Mouse (Mus musculus): ENCODE results near the gene Tmem44.

Gene Tmem44

DNA sequence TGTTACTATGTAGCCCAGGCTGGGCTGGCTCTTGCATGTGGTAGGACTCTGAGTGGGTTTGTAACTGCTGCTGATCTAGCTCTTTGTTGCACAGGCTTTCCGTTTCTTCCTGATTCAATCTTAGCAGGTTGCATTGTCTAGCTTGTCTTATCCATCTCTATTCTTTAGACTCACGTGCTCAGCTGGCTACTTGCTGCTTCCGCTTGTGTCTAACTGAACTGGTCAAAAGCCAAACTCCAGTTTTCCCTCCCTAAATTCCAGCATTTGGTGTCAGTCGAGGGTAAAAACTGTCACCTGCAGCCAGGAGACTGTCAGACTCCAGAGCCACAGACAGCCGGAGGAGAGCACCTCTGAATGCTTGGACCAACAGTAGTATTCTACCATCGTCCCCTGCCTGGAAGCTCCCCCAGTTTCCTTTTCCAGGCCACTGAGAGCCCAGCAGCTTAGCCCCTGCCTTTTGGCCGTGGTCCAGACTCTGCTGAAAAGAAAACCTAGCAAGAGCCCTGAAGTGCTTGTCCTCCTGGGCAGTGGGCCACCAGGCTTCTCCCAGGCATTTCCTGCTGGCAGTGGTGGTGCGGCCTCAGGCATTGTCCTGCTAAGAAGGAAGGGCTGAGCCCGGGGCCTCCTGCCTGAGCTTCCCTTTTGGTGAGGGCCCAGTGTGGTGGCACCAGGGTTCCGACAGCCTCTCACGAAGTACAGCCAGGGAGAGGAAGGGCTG is 2.1 kb upstream of the Tmem44 start:
- no peak for DNase-seq (ENCODE audit: low spot score)

DNA sequence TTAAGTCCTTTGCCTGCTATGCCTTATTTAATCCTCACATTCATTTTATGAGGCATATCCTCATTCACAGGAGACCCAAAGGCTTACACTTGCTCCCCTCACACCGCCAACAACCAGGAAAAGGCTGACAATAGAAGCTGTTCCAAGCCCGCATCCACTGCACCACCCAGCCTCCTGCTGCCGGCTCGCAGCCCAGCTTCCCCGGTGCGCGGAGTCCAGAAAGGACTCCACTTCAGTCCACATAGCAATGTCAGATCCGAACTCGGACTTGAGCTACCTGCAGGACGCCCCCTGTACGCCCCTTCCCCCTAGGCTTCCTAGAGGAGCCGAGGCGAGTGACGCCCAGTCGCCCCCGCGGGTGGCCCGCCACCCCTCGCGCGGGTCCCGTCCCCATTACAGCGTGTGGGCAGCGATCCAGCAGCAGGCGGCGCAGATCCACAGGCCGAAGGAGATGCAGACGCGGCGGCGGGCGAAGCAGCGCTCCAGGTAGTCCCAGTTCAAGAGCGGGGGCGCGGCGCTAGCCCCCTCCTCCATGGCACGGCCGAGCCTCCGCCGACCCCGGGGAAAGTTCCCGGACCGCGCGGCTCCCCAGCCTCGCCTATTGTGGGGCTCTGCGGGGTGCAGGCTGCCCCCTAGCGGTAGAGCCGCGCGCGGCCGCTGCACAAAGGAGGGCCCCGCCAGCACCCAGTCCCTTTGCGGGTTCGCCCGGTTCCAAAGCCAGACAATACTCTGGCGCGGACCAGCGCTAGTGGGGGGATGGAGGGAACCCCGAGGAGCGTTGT is 485 bp downstream of the Tmem44 start:
- DNase-seq (ENCODE audit: low spot score) = peak; percentile 82

DNA sequence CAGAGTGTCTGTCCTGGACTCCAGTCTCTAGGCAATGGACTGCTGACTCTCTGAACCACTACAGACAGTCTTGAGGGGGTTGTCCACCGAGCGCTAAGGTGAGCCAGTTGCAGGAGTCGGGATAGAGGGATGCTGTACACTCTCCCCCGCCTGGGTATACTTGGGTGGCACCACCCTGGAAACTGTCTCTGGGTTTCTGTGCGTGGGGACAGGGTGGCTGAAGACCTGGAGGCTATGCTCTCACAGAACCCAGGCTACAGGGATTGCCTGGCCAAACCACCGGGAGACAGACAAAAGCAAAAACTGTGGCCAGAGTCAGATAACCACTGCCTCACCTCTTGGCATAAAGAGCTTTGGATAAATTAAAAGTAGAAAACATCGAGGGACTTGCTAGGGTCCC is 1.1 kb downstream of the Tmem44 start:
- DNase-seq (ENCODE audit: low spot score) = no peak

DNA sequence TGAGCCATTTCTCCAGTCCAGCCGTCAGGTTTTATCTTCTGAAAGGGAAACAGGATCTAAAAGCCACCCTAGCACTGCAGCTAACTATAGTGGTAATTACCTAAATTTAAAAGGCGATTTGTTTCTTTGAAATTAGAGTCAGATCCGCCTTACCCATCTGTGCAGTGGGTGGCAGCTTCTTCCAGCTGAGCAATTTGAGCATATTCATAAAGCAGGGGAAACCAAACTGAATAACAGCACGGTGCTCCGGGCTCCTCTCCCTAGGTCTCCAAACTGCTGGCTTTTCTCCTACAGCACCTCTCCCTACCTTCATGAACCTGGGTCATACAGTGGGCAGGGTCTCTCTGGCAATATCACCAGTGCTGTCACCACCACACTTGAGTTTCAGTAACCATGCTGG is 2.4 kb downstream of the Tmem44 start:
- no peak for DNase-seq (ENCODE audit: low spot score)

DNA sequence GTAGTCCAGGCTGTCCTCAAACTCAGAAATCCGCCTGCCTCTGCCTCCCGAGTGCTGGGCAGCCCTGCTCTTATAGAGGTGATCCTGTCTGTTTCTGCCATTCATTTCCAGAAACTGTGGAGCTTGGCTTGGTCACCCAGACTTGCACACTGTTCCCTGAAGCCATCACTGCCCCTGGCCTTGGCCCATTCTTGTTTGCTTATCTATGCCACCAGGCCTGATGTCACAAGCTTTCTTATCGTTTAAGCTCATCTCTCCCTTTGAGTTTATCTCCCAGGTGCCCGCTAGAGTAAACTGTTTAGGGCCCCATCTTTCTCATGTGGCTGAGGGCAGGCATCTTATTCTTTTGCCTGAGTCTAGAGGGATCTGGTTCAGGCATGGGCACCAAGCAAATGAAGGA is 5.9 kb downstream of the Tmem44 start:
- DNase-seq (ENCODE audit: low spot score) = no peak

DNA sequence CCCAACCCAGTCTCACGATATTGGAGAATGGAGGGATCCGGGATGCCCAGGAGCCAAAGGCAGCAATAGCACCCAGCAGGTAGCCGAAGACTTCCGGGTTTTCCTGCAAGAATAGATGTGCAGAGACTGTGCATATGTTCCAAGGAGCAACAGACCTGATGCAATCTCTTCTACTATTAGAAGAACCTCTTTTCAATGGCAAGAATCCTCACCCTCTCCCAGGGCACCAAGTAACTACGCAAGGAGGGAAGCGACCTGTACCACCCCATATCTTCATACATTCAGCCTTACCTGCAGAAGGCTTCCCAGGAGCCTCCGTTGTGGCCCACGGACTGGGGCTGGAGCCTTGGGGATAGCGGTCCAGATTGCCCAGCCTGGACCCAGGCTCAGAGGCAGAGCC is 7.3 kb downstream of the Tmem44 start:
- DNase-seq (ENCODE audit: low spot score) = no peak

DNA sequence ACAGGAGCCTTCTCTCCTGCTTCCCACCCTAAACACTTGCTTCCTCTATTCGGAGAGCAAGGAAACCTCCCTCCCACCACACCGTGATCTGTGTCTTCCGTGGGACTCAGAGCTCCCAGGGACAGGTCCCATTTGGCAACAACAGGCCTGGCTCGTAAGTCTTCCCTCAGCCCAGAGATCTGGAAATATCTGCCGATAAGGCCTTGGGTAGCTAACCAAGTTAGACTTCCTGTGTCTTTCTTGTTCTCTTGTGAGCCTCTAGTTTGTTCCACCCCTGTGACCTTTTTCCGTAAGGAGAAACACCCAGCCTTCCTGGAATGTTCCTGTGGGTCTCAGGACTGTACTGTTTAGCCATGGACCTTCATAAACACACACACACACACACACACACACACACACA is 7.8 kb downstream of the Tmem44 start:
- no peak for DNase-seq (ENCODE audit: low spot score)

DNA sequence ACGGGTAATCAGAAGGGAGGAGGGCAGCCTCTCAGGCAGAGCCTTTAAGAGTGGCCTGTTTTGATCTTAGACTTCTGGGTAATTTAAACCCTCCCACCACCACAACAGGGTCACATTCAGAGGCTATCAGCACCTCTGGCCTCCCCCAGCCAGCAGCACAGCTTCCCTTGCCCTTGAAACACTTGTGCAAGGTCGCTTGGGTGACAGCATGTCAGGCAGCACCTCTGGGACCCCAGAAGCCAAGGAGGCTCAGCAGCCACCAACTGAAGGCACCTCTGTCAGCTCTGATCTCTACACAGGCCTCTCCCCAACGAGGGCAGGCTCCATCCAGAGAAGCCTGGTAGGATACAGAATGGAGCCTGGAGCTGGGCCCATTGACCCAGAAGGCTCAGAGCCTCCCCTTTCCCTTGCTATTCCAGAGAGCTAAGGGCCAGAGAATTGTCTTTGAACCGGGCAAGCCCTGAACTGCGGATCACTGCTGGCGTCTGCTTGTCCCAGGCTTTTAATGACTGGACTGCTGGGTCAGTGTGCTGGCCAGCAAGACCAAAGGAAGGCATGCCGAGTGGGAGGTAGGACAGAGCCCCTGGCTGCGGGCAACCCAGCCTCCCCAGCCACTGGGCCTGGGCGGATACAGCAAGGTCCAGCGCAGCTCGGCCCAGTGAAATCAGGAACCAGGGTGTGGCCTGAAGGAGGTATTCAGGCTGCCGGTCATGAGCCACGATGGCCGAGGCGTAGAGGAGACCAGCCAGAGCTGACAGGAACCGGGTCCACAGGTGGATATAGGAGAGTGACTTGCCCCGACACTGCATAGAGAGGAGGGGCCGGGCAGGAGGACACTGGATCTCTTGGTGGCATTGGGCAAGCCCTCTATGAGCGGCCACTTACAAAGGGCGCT is 10.3 kb downstream of the Tmem44 start:
- DNase-seq (ENCODE audit: low spot score) = no peak

DNA sequence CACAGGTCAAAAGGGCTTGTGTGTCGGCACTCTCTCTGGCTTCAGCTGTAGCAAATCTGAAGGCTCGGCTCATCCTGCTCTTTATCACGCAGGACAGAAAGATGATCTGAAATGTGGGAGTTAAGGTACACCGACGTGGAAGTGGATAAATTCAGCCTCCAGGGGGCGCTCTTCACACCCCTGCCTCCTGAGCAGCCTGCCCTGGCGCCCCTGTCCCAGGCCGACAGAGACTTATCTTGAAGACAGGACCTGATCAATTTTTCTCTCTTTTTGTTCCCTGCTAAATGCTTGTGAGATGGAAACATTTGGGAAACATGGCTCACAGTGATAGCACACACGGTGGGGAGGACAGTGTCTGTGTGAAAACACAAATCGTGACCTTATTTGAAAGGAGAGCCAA is 11.2 kb downstream of the Tmem44 start:
- peak; percentile 78 for DNase-seq (ENCODE audit: low spot score)

DNA sequence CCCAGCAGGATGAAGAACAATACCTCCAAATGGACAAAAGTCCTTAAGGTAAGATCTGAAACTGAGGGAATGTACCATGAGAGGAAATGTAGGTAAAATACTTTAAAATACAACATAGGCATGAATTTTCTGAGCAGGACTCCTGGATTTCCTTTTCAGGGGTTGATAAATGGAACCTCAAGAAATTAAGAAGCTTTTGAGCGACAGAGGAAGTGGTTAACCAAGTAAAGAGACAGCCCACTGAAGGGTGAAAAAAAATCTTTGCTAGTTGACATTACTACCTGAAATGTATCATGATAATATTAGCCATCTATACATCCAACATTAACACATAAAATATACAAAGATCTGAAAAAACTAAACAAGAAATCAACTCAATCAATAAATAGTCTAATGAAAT is 15.6 kb downstream of the Tmem44 start:
- no peak for DNase-seq (ENCODE audit: low spot score)

DNA sequence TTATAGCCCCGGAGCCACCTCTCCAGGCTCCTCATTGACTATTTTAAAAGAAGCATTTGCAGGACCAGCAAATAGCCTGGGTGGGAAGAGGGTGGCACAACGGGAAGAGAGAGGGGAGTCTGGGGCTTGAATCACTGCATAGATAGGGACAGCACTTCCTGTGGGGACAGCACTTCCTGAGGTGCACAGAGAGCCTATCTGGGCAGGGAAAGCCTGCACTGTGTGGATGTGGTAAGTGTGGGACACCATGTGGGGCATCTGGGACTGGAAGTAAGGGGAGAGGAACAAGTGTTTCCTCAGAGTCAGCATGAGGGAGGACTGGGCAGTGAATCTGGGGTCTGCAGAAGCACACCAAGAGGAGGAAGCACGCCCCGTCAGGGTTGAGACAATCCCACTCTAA is 17.1 kb downstream of the Tmem44 start:
- DNase-seq (ENCODE audit: low spot score) = no peak

DNA sequence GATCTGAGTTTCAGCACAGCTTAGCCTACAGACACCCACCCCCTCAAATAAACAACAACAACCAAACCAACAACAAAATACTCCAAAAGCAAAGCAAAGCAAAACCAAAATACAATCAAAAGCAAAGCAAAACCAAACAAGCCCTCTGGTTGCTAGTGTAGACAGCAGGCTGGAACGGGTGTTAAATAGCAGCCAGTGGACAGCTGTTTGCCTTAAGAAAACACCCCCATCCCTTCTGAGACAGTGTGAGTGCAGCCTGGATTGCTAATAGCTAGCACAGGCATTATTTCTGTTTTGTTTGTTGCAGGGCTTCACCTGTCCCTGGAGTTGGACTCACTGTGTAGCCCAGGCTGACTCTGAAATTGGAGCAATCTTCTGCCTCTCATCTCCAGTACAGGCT is 17.7 kb downstream of the Tmem44 start:
- DNase-seq (ENCODE audit: low spot score) = no peak

DNA sequence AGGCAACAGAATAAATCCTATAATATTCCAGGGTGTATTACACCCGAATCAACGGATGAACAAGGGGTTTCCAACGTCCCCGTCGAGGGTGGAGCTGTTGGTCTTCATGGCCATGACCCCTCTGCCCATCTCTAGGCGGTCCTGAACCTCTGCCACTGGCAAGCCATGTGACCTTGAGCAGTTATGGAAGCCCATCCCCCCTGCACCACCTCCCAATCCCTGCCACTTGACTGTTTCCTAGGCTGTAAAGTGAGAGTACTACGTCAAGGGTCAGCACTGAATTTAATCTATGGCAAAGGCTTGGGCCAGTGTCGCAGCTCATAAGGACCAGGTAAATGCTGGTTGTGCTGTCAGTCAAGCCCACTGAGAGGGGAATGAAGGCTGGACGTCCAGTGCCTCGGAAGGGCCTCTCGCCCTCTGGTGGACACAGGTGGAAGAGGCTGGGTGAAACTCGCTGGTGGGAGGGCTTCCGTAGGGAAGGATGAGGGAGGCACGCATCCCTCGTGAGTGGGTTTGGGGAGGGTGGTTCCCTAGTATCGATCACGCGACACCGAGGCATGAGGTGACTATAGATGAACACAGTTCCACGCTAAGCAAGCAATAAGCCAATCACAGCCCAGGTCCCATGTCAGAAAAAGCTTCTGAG is 18.8 kb downstream of the Tmem44 start:
- peak; percentile 74 for DNase-seq (ENCODE audit: low spot score)

DNA sequence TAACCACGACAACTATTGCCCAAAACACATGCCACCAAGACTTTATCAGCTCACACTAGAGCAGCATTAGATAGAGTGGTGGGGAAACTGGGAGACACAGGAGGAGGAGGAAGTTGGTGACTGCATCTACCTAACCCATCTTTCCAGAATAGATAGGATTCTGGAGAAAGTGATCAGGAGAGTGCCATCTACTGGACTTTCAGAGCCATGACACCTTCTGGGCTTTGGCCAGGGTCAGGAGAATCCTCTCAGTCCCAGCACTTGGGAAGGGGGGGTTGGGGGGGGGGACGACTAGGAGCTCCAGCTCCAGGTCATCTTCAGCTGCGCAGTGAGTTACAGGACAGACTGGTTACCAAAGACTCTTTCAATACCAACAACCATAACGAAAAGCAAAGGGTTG is 19.8 kb downstream of the Tmem44 start:
- DNase-seq (ENCODE audit: low spot score) = peak; percentile 65

DNA sequence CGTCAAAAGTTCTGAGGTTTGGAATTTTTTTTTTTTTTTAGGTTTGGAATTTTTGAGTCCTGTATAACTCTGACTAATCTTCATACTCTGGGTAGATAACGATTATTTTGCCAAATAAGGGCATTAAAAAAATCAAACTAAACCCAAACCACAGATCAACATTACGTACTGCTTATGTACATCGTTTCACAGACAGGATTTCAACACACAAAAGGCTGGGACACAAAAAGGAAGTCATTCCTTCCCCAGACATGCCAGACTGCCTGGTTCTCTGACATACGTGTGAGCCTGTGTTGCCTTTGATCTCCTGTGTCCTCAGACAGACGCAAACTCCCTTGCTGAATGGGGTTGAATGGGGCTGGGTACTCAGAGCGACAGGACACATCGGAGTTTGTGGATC is 22.3 kb downstream of the Tmem44 start:
- DNase-seq (ENCODE audit: low spot score) = no peak

DNA sequence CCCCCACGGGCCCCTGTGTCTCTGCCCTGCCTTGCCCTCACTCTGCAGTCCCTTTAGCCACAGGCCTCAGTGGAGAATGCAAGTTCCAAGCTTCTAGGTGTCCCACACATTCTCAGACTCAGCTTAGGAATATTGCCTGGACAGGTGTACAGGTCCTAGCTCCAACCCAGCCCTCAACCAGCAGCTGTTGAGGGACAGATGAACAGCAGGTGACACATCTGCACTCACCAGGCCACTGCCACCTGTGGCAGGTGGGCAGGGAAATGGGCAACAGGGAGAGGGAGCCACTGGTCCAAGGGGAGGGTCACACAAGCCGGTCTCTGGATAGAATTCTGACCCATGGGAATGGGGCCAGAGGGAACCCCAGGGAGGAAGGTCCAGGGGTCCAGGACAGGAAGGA is 22.8 kb downstream of the Tmem44 start:
- no peak for DNase-seq (ENCODE audit: low spot score)

DNA sequence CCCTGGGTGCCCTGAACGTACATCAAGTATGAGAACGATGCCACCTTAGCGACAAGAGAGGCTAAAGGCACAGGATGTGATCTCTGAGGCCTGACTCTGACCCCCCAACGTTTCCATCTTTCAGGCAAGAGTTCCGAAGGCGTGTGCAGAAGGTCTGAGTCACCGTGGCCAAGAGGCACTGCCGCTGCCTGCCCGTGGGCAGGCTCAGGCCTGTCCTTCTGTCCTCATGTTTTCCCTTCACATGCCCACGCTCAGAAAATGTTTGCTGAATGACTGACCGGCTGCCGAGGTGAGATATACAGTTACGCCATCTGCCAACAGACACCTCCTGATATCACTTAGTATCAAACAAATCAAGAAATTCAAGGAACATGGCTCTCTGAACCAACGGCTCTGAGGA is 24.9 kb downstream of the Tmem44 start:
- no peak for DNase-seq (ENCODE audit: low spot score)

DNA sequence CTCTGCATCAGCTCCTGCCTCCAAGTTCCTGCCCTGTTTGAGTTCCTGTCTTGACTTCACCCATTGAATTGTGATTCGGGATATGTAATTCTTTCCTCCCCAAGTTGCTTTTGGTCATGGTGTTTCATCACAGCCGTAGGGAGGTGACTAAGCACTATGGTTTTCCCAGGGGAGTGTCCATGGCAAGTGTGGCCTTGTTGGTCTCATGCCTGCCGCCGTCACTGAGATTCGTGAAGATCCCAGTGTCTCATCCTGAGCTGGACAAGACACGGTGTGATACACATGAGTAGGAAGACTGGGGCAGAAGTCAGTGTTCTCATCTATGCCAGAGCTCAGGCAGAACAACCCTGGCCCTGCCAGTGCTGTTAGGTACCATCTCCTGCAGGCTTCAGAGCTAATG is 26.2 kb downstream of the Tmem44 start:
- no peak for DNase-seq (ENCODE audit: low spot score)

DNA sequence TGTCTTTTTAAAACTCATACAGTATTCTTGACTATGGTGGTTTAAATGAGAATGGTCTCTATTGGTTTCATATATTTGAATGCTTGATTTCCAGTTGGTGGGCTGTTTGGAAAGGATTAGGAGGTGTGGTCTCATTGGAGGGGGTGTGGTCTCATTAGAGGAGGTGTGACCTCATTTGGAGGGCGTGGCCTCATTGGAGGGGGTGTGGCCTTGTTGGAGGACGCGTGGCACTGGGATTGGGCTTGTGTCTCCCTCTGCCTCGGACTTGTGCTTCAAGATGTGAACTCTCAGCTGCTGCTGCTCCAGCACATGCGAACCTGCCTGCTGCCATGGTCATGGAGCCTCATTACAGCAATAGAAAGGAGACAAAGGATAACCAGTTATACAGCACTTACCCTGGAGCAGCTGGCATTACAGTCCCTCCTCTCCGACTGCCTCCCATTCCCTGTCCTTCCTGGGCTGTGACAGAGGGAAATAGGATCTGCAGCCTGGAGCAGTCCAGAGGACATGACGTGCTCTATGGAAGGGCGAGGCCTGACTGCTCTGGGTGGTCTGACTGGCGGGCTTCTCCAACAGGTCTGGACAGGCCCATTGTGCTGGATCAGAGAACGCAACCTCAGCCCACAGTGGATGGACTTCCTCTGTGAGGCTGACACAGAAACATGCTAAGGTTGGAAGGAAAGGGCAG is 28.2 kb downstream of the Tmem44 start:
- no peak for DNase-seq (ENCODE audit: low spot score)

DNA sequence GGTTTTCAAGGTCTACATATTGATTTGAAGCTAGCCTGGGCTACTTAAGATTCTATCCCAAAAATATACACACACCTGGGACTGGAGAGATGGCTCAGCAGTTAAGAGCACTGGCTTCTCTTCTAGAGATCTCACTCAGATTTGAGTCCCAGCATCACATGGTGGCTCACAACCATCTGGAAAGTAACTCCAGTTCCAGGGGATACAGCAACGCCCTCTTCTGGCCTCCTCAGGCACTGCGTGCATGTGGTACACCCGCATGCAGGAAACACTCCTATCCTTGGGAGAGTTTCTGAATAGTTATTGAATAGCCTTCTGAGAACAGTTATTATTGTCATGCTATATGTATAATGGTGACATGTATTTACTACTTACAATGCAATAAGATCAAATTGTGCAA is 29.5 kb downstream of the Tmem44 start:
- DNase-seq (ENCODE audit: low spot score) = no peak

DNA sequence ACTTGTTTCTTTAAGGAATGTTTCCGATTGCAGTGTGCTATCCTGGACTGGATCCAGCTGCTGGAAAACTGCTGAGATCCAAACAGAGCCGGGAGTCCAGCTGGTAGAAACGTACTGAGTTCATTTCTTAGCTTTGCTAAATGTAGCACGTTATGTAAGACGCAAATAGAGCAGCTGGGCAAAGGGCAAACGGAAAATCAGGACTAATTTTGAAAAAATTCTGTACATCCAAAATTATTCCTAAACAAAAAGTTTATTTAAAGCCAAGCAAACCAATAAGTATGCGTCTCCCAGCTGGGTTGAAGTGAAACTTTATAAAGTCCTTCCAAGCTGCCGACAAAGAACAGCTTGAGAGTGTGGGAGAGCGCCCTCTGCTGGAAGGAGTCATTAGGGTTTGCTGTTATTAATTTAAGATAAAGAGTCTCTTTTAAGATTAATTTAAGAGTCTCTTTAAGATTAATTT is 30.2 kb downstream of the Tmem44 start:
- DNase-seq (ENCODE audit: low spot score) = peak; percentile 83

DNA sequence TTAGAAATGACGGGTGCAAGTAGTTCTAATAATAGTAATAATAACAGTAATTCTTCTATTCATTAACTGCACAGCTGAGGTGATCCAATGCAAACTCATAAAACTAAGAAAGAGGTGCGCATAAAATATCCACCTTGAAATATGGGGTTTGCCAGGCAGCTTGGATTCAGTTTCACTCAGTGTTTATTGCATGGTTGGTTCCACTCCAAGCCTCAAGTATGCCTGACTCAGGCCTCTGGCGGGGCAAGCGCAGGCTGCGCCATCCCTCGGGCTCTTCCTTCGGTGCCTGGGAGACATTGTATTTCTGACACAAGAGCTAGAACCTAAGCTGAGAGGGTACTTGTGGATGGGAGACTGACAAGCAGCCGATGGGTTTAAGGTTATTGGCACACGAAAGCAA is 32.0 kb downstream of the Tmem44 start:
- no peak for DNase-seq (ENCODE audit: low spot score)
